10 mouse cellular contexts compared by ENCODE assay signal in genomic region chr10:83140258-83140936, GRCm38 (mm10).
DNase-seq lines count a peak whose midpoint lies in the region; ATAC-seq and TF ChIP-seq lines count a peak whose summit lies in the region.
"Had no signal": no experiment of that assay in that cellular context is flagged by ENCODE, and none has a peak within 500 bp of the region (broad histone marks: within the 10 kb centered on the region; RNA-seq: fewer than 3 reads in every experiment).

No protein-coding gene starts in this region.

- H3K27me3 ChIP-seq in hindbrain, embryonic 15.5 days = no peaks in the 10 kb centered on the region

- no peak overlapping the region for H3K4me3 ChIP-seq in hindbrain, embryonic 15.5 days
- H3K4me3 ChIP-seq in olfactory bulb, adult 2 months (ENCODE audit: insufficient read depth, low read depth, low read length) = no peak overlapping the region

- H3K4me1 ChIP-seq in hindbrain, embryonic 15.5 days (replicated peaks) = peaks cover 10% of the 10 kb centered on the region; the same call in 1 of the 2 replicates
- H3K4me1 ChIP-seq in olfactory bulb, adult 2 months (ENCODE audit: control insufficient read depth, insufficient read depth, low read length) = peaks cover 36% of the 10 kb centered on the region

- WGBS in hindbrain, embryonic 15.5 days = 58% methylated on average over 16 of the region's 16 CpGs
- WGBS in olfactory bulb, adult 2 months = 31% methylated on average over 16 of the region's 16 CpGs

- H3K36me3 ChIP-seq in hindbrain, embryonic 15.5 days = no peaks in the 10 kb centered on the region

- no peak overlapping the region for H3K4me2 ChIP-seq in hindbrain, embryonic 15.5 days

- no peak overlapping the region for H3K27ac ChIP-seq in hindbrain, embryonic 15.5 days (replicated peaks)
- H3K27ac ChIP-seq in olfactory bulb, adult 2 months (ENCODE audit: insufficient read depth, low read depth, low read length) = peak overlapping the region; percentile 5; the same call in 1 of the 2 replicates
- H3K27ac ChIP-seq: macrophage had no signal

- H3K9me3 ChIP-seq in hindbrain, embryonic 15.5 days = no peaks in the 10 kb centered on the region
- H3K9me3 ChIP-seq: G1E had no signal

- ATAC-seq in hindbrain, embryonic 15.5 days (ENCODE audit: low FRiP score, low read depth) = peak; percentile 52; the same call in 1 of the 2 replicates

- TF ChIP-seq POLR2A in olfactory bulb, adult 2 months (IDR thresholded peaks at IDR 0.05; ENCODE audit: insufficient read depth, low read depth, low read length) = no peak

- H3K9ac ChIP-seq in hindbrain, embryonic 15.5 days = no peak overlapping the region

- TF ChIP-seq CTCF in olfactory bulb, adult 2 months (IDR thresholded peaks at IDR 0.05; ENCODE audit: insufficient read depth, low read depth, low read length) = no peak

- peak; percentile 62 for DNase-seq in layer of hippocampus, adult 11-12 months (ENCODE audit: low spot score)
- DNase-seq in layer of hippocampus, adult 9-10 months (ENCODE audit: low spot score) = no peak
- peak; percentile 27 for DNase-seq in embryo, embryonic 9.5 days (ENCODE audit: extremely low spot score)
- no peak for DNase-seq in natural killer cell, adult 2 months (ENCODE audit: low spot score in 2 of 2)
- DNase-seq in gastrocnemius, adult 8-10 months (ENCODE audit: low spot score in 2 of 2) = no peak
- no peak for DNase-seq in kidney, adult 9 months

Comparison
In these comparisons a context has a peak if more than half of its experiments do, and no peak if none do; other contexts are left out.
1. DNase-seq: peak in layer of hippocampus, adult 11-12 months (single experiment) and embryo, embryonic 9.5 days (single experiment); none in layer of hippocampus, adult 9-10 months (single experiment), natural killer cell, adult 2 months (0 of 2), gastrocnemius, adult 8-10 months (0 of 2) and kidney, adult 9 months (single experiment).